Mouse (Mus musculus) megakaryocyte-erythroid progenitor cell, adult 5-6 weeks (primary cell): ENCODE data around the gene Stat5a. TPM values are rescaled to one million over a fixed set of nuclear protein-coding genes. Genes with fewer than 3 reads are reported as not detected.

Experiments used
- ATAC-seq: replicated peaks from 2 replicates; pipeline ENCODE4 v1.8.0; 2016; ENCODE audit warnings: mild to moderate bottlenecking, inconsistent platforms; ENCODE audit not compliant: severe bottlenecking, poor library complexity, low FRiP score, low TSS enrichment
- total RNA-seq, 2 experiments: library from RNA; stranded (forward) in 1 of 2; stranded (reverse) in 1 of 2; fragments of 200-1000, 215-1000 nt in 1 of 2; fragments of >200 nt in 1 of 2; fragmentation: Nextera tagmentation in 1 of 2; gene quantifications; 2 replicates each; pipeline ENCODE4 v1.2.3; 2014 to 2017

Stat5a gene
- total RNA-seq, 2 experiments from 2014 or later, result 55.9 to 116 TPM

DNA sequence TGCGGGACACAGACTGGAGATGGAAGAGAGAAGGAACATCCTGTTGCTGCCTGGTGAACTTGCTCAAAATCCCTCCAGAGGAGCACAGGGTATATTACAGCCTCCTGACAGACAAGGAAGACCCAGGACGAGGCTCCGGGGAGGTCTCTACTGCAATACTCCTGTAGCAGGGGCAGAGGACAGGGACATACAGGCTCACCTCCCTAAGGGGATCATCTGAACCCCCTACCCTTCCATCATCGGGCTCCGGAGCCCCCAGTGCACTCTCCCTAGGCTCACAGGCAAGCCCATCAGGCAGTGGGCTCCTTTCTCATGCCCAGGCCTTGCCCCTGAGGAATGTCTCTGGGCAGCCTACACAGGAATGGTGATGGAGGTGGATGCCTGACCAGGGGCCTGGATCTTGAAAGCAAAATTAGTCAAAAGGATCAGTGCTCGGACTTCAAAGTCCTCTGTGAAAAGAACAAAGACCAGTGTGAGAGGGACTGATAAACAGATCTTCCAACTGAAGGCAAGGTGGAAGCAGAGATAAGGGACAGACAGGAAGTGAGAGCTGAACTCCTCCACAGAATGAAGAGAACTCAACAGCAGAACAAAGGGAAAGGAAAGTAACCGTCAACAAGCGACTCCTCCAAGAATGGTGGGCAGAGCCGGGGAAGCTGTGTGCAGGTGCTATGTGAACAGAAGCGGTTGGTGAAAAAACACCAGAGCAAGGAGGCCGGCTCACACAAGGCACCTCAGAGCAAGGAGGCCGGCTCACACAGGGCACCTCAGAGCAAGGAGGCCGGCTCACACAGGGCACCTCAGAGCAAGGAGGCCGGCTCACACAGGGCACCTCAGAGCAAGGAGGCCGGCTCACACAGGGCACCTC is 32.3 kb downstream of the Stat5a start:
- ATAC-seq, result peak; percentile 63

DNA sequence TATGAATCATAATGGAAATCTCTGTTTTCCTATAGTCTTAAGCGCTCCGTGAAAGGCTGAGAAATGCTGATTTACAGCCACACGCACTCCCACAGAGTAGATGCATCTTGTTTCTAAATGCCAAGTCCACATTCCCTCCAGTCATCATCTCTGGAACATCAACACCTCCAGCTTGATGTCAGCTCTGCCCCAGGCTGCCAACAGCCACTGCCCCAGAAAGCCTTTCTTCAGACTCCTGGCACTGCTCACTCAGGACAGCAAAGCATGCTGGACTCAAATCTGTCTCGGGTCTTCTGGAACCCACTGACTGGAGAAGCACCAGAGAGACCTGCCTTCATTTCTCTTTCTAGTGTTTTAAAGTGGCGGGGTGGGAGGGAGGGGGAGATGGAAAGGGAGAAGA is 33.3 kb downstream of the Stat5a start:
- no peak for ATAC-seq

DNA sequence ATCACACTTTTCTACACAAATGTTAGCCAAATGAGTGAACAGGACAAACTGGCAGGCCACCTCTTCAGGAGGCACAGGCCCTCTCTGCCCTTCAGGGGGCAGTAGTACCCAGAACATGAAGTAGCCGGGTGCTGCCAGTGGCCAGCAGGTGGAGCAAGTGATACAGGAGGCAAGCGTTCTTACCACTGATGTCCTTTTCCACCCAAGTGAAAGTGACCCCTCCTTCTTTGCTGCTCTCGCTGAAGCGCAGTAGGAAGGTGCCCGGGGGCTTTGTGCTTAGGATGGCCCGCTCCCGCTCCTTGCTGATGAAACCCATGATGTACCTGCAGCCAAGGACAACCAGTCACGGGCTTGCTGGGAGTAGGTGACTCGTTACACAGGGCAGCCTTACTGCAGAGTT is 34.3 kb downstream of the Stat5a start:
- ATAC-seq, result peak; percentile 70

DNA sequence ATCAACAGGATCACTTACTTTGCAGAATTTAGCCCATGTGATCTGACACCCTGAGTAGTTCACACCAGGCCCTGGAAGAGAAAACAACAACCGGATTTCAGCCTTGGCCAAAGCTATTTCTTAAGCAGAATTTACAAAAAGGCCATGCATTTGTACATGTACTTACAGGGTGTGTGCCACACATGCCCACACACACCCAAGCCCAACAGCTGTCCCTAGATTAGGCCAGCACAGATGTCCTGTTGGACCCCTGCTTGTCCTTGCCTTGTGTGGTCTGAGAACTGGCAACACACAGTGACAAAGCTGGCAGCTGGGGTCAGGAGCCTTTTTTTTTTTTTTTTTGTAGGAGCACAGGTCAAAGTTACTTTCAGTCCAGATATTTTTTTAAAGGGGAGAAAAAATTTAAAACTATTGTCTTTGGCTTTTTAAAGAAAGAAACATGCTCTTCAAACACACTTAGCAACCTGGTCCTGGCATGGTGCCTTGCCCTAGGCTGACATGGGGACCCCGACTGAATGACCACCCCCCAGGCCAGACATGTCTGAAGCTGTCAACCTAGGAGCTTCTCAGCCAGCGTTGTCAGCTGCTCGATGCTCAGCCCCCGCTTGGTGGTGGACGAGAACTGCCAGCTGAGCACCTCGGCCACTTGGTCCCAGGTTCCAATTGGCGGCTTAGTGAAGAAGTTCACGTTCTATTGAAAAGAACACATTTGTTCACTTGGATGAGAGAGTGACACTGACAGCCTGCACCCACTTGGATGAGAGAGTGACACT is 35.2 kb downstream of the Stat5a start:
- no peak for ATAC-seq

DNA sequence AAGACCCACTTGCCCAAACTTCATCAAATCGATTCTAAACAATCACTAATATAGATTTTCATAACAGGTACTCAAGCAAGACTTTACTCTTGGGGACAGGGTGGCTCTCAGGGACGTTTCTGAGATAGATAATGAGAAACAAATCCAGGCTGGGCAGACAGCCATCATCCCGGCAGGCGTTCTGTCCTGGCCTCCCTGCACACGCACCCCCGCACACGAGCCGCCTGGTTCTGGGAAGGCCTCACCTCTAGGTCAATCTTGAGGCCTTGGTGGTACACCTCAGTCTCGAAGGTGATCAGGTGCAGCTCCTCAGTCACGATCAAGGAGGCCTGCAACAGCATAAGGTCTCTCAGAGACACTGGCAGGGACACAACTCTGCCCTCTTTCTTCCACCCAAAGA is 36.9 kb downstream of the Stat5a start:
- ATAC-seq, result no peak

DNA sequence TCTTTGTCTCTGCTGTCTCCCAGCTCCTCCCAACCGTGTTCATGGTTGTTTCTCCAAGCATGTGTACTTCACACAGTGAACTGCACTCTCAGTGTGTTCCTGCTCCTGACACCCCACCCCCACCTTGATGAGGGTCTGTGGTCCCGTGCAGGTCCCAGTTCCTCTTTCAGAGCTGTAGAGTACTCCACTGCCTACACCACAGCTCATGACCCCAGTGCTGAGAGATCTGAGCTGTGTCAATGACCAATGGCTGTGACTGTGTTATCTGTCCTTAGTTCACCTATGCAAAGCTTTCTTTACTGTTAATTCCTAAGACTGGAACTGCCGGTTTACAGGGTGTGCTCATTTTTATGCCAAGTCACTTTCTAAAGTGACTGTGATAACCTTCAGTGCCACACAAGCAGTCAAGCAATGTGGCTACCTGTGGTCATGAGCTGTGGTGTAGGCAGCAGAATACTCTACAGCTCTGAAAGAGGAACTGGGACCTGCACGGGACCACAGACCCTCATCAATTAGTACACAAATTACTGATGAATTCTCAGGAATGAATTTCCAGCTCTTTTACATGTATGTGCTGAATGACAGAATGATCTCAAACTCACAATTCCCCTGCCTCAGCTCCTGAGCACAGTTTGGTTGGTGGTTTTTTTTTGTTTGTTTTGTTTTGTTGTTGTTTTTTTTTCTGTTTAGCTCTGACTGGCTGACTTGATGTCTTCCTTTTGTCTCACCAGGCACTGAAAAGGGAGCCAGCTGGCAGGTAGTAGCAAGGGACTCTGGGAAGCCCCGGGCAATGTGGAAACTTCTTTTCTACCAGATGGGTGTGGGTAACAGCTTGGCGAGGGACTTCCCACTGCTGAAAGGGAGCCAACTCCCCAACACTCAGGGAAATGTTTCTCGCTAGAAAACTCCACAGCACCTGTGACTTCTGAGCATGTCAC is 38.4 kb downstream of the Stat5a start:
- ATAC-seq, result peak; percentile 28; the same call in 1 of the 2 replicates

DNA sequence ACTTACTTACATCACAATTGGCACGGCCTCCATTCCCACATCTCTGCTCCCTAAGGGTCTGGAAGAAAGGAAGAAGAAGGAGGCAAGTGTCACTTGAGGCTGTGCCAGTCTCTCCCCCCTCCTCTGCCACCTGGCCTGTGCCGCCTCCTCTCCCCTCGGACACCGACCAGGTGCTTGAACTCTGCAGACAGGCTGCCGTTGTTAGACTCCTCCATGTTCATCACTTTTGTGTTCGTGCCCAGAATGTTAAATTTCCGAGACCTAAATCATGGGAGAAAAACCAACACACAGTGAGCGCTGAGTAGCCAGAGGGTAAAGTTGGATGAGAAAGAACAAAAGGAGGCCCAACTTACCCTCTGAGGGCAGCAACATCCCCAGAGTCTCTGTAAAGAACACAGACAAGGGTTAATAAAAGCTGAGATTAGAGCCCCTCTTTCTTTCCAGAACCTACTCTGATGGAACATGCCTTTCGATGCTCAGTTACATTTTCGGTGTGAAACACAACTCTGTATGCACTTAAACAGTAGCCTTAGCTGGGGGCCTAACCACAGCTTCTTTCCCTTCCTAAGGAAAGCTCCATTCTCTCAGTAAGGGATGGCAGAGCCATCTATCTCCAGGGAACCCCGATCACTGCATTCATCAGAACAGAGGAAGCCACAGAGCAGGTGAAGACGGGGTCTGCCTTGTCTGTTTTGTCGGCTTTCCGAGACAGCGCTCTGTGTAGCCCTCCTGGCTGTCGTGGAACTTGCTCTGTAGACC is 39.5 kb downstream of the Stat5a start:
- no peak for ATAC-seq

DNA sequence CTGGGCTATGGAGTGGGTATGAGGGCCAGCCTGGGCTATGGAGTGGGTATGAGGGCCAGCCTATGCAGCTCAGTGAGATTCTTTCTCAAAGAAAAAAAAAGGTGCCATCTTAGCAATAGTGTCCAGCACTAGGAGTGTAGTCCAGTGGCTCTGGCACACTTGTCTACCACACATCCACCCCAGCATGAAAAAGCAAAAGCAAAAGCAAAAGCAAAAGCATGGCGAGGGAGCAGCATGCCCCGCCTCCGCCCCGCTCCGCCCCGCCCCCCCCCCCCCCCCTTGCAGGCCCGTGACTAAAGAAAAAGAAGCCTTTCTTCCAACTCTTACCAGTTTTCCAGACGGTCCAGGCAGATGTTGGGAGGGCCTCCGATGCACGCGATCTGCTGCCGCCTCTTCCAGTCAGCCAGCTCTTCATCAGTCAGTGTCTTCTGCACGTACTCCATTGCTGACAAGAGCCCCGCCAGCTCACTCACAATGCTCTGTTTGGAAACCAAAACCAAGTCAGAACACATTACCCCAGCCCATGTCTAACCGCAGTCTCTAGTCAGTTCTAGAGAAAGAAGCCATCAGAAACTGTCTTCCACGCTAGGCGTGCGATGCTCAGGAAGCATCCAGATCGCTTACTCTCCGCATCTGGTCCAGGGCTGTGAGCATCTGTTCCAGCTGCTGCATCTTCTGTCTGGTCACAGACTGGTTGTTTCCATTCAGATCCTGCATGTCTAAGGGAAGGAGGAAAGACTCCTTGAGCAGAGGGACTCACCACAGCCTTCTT is 45.6 kb downstream of the Stat5a start:
- ATAC-seq, result peak; percentile 71

DNA sequence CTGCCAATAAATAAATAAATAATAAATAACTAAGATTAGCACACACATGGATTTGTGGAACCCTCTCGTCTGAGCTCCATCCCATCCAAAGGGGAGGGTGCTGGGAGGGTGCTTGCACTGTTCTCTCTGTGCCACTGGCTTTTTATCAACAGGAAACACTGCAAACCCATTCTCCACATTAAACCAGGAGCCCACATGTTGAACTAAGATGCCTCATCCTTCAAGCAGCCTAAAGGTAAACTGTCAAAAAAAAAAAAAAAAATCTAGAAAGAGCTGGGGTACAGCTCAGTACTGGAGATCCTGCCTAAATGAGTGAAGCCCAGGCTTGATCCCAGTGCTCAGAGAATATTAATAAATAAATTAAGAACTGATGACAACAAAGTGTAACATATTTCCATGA is 46.8 kb downstream of the Stat5a start:
- ATAC-seq, result 0 out of 2 replicates have a peak, but pooled peaks have one; percentile 38

DNA sequence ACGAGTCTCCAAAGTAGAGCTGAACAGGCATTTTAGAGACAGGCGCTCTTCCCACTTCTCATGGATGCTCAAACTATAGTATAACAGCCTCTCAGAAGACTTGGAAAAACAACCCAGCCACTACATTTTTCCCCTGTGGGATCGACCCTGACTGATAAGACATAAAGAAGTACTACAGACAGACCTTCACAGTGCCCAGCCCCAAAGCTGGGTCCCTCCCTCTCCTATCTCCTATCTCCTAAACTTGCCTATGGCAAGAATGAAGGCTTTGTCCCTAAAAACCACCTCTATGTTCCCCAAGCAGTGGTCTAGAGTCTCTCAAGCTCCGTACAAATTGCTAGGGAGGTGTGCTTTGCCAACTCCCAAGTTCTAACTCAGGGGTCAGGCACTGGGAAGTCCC is 47.7 kb downstream of the Stat5a start:
- 0 out of 2 replicates have a peak, but pooled peaks have one; percentile 58 for ATAC-seq

DNA sequence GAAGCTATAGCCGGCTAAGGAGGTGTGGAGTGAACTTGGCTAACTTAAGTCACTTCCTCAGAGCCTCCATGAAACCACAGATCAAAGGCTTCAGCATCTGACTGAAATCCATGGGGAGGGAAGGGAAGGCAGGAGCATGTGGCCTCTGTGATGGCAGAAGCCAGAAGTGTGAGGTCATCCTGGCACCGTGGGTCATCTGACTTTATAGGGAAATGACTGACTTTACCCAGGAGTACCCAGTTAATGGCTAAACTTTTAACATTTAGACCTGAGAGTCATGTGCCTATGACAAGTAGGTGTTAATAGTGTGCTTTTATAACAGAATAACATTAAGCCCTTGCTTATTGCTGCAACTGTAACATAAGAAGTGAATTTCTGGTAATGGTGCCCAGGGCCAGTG is 49.0 kb downstream of the Stat5a start:
- ATAC-seq, result no peak

DNA sequence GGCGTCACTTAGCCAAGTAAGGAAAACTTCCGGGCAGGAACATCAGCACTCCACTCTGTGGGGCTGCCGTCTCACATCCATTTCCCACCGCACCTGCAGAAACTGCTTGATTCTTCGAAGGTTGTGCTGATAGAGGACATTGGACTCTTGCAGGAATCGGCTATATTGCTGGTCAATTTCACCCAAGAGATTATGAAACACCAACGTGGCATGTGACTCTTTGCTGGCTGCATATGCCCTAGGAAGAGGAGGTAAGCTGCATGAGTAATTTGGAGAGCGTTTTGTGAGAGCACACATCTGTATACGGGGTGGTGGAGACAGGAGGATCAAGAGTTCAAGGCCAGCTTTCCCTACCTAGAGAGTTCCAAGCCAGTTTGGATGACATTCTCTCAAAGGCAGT is 49.4 kb downstream of the Stat5a start:
- ATAC-seq, result no peak

DNA sequence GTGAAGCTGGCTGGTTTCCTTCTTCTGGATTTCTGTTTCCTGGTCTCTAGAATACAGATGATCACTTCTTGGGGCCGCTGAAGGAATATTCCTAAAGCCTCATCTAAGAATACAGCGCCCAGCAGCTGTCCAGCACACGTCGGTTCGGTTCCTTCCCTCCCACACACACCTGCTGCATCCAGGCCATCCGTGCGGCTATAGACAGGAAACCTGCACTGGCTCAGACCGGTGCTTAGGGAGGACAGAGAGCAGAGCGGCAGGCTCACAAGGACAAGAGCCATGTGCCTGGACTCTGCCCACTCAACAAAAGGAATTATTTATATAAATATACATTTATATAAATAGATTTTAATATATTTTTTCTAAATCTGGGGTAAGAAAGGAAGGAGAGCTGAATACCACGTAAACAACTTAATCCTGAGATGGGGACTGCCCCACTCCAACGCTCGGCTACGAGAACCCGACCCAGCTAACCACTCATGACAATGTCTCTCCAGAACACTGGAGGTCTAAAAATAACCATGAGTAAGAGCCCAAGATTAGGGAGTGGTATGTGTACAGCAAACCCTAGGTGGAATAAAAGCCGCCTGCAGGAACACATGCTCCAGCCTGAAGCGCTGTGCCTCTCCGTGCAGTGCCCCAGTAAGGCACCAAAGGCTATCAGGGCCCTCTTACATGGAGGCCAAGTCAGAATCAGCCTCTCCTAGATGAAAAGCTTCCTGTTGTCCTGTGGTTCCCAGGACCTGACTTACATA is 53.4 kb downstream of the Stat5a start:
- ATAC-seq, result no peak

DNA sequence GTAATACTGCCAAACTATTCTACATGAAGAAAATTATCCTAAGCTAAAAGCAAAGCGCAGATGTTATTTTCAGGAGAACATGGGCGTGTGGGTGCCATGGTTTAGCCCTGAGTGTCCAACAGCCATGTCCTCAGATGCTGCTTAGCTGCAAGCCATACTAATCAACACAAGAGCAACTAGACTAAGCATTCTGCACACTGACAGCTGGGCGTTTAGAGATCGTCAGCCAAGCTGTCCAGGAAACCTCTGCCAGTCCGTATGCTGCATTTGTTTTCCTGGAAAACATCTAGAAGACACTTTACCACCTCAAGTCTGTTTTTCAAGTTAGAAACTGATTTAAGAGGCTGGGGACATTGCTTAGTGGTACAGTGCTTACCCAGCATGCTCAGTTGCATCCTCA is 55.3 kb downstream of the Stat5a start:
- no peak for ATAC-seq

DNA sequence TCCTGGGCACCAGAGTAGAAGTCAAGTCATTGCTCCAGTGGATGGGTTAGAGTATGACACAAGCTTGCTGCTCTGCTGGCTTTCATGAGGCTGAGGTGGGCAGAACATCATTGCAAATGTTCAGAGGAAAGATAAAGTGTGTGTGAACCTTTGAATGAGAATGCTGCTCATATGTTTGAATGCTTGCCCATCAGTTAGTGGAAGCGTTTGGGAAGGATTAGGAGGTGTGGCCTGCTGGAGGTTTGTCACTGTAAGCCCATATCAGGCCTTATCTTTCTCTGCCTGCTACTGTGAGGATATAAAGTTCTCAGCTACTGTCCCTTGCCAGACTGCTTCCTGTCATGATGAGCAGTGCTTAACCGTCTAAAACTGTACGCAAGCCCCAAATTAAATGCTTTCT is 55.9 kb downstream of the Stat5a start:
- ATAC-seq, result 0 out of 2 replicates have a peak, but pooled peaks have one; percentile 50

DNA sequence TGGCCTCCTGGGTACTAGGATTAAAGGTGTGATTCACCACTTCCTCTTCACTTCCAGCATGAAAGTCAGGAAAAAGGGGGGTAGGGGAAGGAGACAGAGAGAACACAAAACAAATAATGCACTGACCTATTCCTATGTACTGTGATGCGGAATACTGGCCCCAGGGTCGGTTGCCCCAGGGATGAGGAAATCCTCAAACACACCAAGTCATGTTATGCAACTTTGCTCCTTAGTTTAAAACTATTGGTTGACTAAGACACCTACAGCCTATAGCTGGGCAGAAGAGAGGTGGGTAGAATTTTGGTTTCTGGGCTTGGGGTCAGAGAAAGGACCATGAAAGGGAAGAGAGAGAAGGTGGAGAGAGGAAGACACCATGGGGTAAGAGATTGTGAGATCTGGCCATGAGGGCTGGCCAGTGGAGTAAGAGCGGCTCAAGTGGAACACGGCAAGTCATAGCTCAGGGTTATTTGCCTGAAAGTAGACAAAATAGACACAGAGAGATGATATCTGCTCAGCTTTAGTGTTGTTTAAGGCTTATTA is 57.4 kb downstream of the Stat5a start:
- no peak for ATAC-seq

DNA sequence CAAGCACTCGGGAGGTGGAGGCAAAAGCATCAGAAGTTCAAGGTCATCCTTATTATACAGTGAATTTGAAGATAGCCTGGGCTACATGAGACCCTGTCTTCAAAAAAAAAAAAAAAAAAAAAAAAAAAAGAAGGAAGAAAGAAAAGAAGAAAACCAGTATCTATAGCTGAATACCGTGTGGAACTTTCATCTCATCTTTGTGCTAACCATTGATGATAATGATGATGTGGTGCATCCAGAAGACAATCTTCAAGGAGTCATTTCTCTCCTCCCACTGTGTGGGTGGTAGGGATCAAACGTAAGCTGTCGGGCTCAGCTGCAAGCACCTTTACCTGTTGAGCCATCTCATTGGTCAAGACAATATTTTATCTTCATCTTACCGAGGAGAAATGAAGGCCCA is 58.9 kb downstream of the Stat5a start:
- no peak for ATAC-seq
